In genomic region chr11:107651391-107651790, GRCm38 (mm10) we compare ENCODE assay signal across 23 mouse cellular contexts.
DNase-seq lines count a peak whose midpoint lies in the region; ATAC-seq and TF ChIP-seq lines count a peak whose summit lies in the region.
"Had no signal": no experiment of that assay in that cellular context is flagged by ENCODE, and none has a peak within 500 bp of the region (broad histone marks: within the 10 kb centered on the region; RNA-seq: fewer than 3 reads in every experiment).

No protein-coding gene starts in this region.

- H3K27ac ChIP-seq in embryonic facial prominence, embryonic 12.5 days = 0 out of 2 replicates have a peak overlapping the region, but pooled peaks have one; percentile 18
- H3K27ac ChIP-seq in embryonic facial prominence, embryonic 10.5 days (replicated peaks) = no peak overlapping the region
- H3K27ac ChIP-seq in intestine, embryonic 14.5 days (ENCODE audit: low read depth) = peak overlapping the region; percentile 34
- no peak overlapping the region for H3K27ac ChIP-seq in intestine, postnatal 0 days (ENCODE audit: low read depth, low read length)
- peak overlapping the region; percentile 15; the same call in 1 of the 2 replicates for H3K27ac ChIP-seq in lung, embryonic 15.5 days
- peak overlapping the region; percentile 10; the same call in 1 of the 2 replicates for H3K27ac ChIP-seq in intestine, embryonic 16.5 days (ENCODE audit: low read length)
- H3K27ac ChIP-seq: heart, embryonic 10.5 days; hindbrain, embryonic 15.5 days; limb, embryonic 13.5 days; neural tube, embryonic 12.5 days; stomach, embryonic 15.5 days had no signal

- WGBS in embryonic facial prominence, embryonic 12.5 days = 87% methylated on average over 7 of the region's 7 CpGs
- 90% methylated on average over 7 of the region's 7 CpGs for WGBS in embryonic facial prominence, embryonic 10.5 days
- 66% methylated on average over 7 of the region's 7 CpGs for WGBS in intestine, embryonic 14.5 days
- WGBS in intestine, postnatal 0 days = 68% methylated on average over 7 of the region's 7 CpGs
- 46% methylated on average over 7 of the region's 7 CpGs for WGBS in lung, embryonic 15.5 days
- 66% methylated on average over 7 of the region's 7 CpGs for WGBS in intestine, embryonic 16.5 days

- H3K4me2 ChIP-seq in embryonic facial prominence, embryonic 12.5 days (replicated peaks) = no peak overlapping the region
- no peak overlapping the region for H3K4me2 ChIP-seq in intestine, embryonic 14.5 days (ENCODE audit: low read length)
- H3K4me2 ChIP-seq in intestine, postnatal 0 days (replicated peaks; ENCODE audit: low read depth) = no peak overlapping the region
- H3K4me2 ChIP-seq in lung, embryonic 15.5 days = no peak overlapping the region
- no peak overlapping the region for H3K4me2 ChIP-seq in intestine, embryonic 16.5 days (ENCODE audit: low read depth, low read length)
- H3K4me2 ChIP-seq: hindbrain, embryonic 15.5 days; limb, embryonic 13.5 days; neural tube, embryonic 12.5 days; stomach, embryonic 15.5 days had no signal

- no peak overlapping the region for H3K9ac ChIP-seq in embryonic facial prominence, embryonic 12.5 days
- no peak overlapping the region for H3K9ac ChIP-seq in intestine, embryonic 14.5 days (ENCODE audit: low read length)
- H3K9ac ChIP-seq in intestine, postnatal 0 days (ENCODE audit: low read depth, low read length) = no peak overlapping the region
- H3K9ac ChIP-seq in lung, embryonic 15.5 days = no peak overlapping the region
- H3K9ac ChIP-seq in intestine, embryonic 16.5 days (ENCODE audit: low read depth, low read length) = no peak overlapping the region
- H3K9ac ChIP-seq: hindbrain, embryonic 15.5 days; limb, embryonic 13.5 days; liver, postnatal 0 days; neural tube, embryonic 12.5 days; stomach, embryonic 15.5 days had no signal

- no peaks in the 10 kb centered on the region for H3K27me3 ChIP-seq in embryonic facial prominence, embryonic 12.5 days
- no peaks in the 10 kb centered on the region for H3K27me3 ChIP-seq in embryonic facial prominence, embryonic 10.5 days (replicated peaks; ENCODE audit: low read depth, poor library complexity, severe bottlenecking)
- no peaks in the 10 kb centered on the region for H3K27me3 ChIP-seq in intestine, embryonic 14.5 days (replicated peaks; ENCODE audit: control insufficient read depth, insufficient read depth, low read length)
- no peaks in the 10 kb centered on the region for H3K27me3 ChIP-seq in intestine, postnatal 0 days (replicated peaks; ENCODE audit: control insufficient read depth, insufficient read depth, low read length)
- no peaks in the 10 kb centered on the region for H3K27me3 ChIP-seq in lung, embryonic 15.5 days
- H3K27me3 ChIP-seq in intestine, embryonic 16.5 days (replicated peaks; ENCODE audit: control insufficient read depth, insufficient read depth, low read length) = no peaks in the 10 kb centered on the region
- H3K27me3 ChIP-seq: hindbrain, embryonic 15.5 days; limb, embryonic 13.5 days; megakaryocyte, embryonic 14.5 days; neural tube, embryonic 12.5 days; stomach, embryonic 15.5 days had no signal

- no peak overlapping the region for H3K4me3 ChIP-seq in embryonic facial prominence, embryonic 12.5 days
- H3K4me3 ChIP-seq in embryonic facial prominence, embryonic 10.5 days = no peak overlapping the region
- no peak overlapping the region for H3K4me3 ChIP-seq in intestine, embryonic 14.5 days (ENCODE audit: low read depth, low read length)
- no peak overlapping the region for H3K4me3 ChIP-seq in intestine, postnatal 0 days (ENCODE audit: low read depth, low read length)
- no peak overlapping the region for H3K4me3 ChIP-seq in lung, embryonic 15.5 days
- H3K4me3 ChIP-seq in intestine, embryonic 16.5 days (ENCODE audit: low read length) = no peak overlapping the region
- H3K4me3 ChIP-seq: heart, embryonic 10.5 days; hindbrain, embryonic 15.5 days; limb, embryonic 13.5 days; megakaryocyte, embryonic 14.5 days; neural tube, embryonic 12.5 days; stomach, embryonic 15.5 days had no signal

- no peak for ATAC-seq in embryonic facial prominence, embryonic 12.5 days (ENCODE audit: insufficient number of reproducible peaks, insufficient read depth, low FRiP score, low TSS enrichment)
- ATAC-seq in intestine, embryonic 14.5 days (replicated peaks; ENCODE audit: low FRiP score, low TSS enrichment, low read depth) = no peak
- ATAC-seq in intestine, postnatal 0 days = no peak
- ATAC-seq in lung, embryonic 15.5 days (ENCODE audit: borderline replicate concordance, extremely low read depth, low FRiP score, low TSS enrichment) = peak; percentile 19; the same call in 1 of the 2 replicates
- ATAC-seq in intestine, embryonic 16.5 days = no peak
- no peak for ATAC-seq in activated CD4-positive, CD25-positive, alpha-beta regulatory T cell, adult 4 months
- ATAC-seq: CD4-positive, CD25-positive, alpha-beta regulatory T cell, adult 4 months; liver, postnatal 0 days had no signal

- no peaks in the 10 kb centered on the region for H3K9me3 ChIP-seq in embryonic facial prominence, embryonic 12.5 days
- H3K9me3 ChIP-seq in embryonic facial prominence, embryonic 10.5 days = no peaks in the 10 kb centered on the region
- H3K9me3 ChIP-seq in intestine, embryonic 14.5 days (ENCODE audit: control insufficient read depth, low read length) = no peaks in the 10 kb centered on the region
- H3K9me3 ChIP-seq in intestine, postnatal 0 days (ENCODE audit: control insufficient read depth) = no peaks in the 10 kb centered on the region
- H3K9me3 ChIP-seq in lung, embryonic 15.5 days = no peaks in the 10 kb centered on the region
- H3K9me3 ChIP-seq in intestine, embryonic 16.5 days (ENCODE audit: control insufficient read depth, low read length) = no peaks in the 10 kb centered on the region
- H3K9me3 ChIP-seq: G1E; heart, embryonic 10.5 days; hindbrain, embryonic 15.5 days; limb, embryonic 13.5 days; megakaryocyte, embryonic 14.5 days; neural tube, embryonic 12.5 days; stomach, embryonic 15.5 days had no signal

- no peak for DNase-seq in embryonic facial prominence, embryonic 10.5 days (ENCODE audit: low spot score)
- DNase-seq in intestine, embryonic 14.5 days (ENCODE audit: low spot score) = no peak
- DNase-seq in lung, postnatal 25 days (ENCODE audit: low spot score) = no peak
- DNase-seq: cerebellum, postnatal 10 days; gastrocnemius, postnatal 14 days; heart, postnatal 10 days; kidney, adult 8-10 months; liver, postnatal 0 days; right cerebral cortex, postnatal 14 days; thymus, postnatal 36 days had no signal

- peaks cover 43% of the 10 kb centered on the region for H3K36me3 ChIP-seq in embryonic facial prominence, embryonic 12.5 days
- H3K36me3 ChIP-seq in embryonic facial prominence, embryonic 10.5 days (replicated peaks) = peaks cover 72% of the 10 kb centered on the region
- peaks cover 50% of the 10 kb centered on the region for H3K36me3 ChIP-seq in intestine, embryonic 14.5 days (ENCODE audit: control insufficient read depth, insufficient read depth, low read length)
- H3K36me3 ChIP-seq in intestine, postnatal 0 days (ENCODE audit: control insufficient read depth, insufficient read depth) = peaks cover 48% of the 10 kb centered on the region
- H3K36me3 ChIP-seq in lung, embryonic 15.5 days = peaks cover 30% of the 10 kb centered on the region
- peaks cover 11% of the 10 kb centered on the region for H3K36me3 ChIP-seq in intestine, embryonic 16.5 days (ENCODE audit: control insufficient read depth, insufficient read depth, low read length)

- TF ChIP-seq CTCF in intestine, postnatal 0 days (IDR thresholded peaks at IDR 0.05; ENCODE audit: low read depth) = no peak

- no peaks in the 10 kb centered on the region for H3K4me1 ChIP-seq in embryonic facial prominence, embryonic 12.5 days
- H3K4me1 ChIP-seq in embryonic facial prominence, embryonic 10.5 days = no peaks in the 10 kb centered on the region
- peaks cover 2% of the 10 kb centered on the region; the same call in 1 of the 2 replicates for H3K4me1 ChIP-seq in intestine, embryonic 14.5 days (replicated peaks; ENCODE audit: control insufficient read depth, insufficient read depth, low read length)
- H3K4me1 ChIP-seq in intestine, postnatal 0 days (replicated peaks; ENCODE audit: control insufficient read depth, insufficient read depth, low read length) = no peaks in the 10 kb centered on the region
- H3K4me1 ChIP-seq in lung, embryonic 15.5 days = peaks cover 19% of the 10 kb centered on the region
- H3K4me1 ChIP-seq in intestine, embryonic 16.5 days (ENCODE audit: control insufficient read depth, insufficient read depth, low read length) = peaks cover 5% of the 10 kb centered on the region; the same call in 1 of the 2 replicates
- H3K4me1 ChIP-seq: limb, embryonic 13.5 days; neural tube, embryonic 12.5 days had no signal

Comparison
In these comparisons a context has a peak if more than half of its experiments do, and no peak if none do; other contexts are left out.
1. H3K27ac ChIP-seq: peak in embryonic facial prominence, embryonic 12.5 days (single experiment), intestine, embryonic 14.5 days (single experiment), lung, embryonic 15.5 days (single experiment) and intestine, embryonic 16.5 days (single experiment); none in embryonic facial prominence, embryonic 10.5 days (single experiment) and intestine, postnatal 0 days (single experiment).